Mouse (Mus musculus) cerebellum, postnatal 25 days (tissue): ENCODE measurements around the gene Gm14190.
"Not testable (repeated sequence)": the region's sequence is repeated elsewhere in the genome, so short reads cannot be mapped to it uniquely, and the experiment has no call there.

Experiments
- DNase-seq, 2 experiments: peaks; one replicate each; pipeline ENCODE4 v3.0.0; 2021; ENCODE audit warnings: mixed read lengths in 2 of 2

The Gm14190 gene

DNA sequence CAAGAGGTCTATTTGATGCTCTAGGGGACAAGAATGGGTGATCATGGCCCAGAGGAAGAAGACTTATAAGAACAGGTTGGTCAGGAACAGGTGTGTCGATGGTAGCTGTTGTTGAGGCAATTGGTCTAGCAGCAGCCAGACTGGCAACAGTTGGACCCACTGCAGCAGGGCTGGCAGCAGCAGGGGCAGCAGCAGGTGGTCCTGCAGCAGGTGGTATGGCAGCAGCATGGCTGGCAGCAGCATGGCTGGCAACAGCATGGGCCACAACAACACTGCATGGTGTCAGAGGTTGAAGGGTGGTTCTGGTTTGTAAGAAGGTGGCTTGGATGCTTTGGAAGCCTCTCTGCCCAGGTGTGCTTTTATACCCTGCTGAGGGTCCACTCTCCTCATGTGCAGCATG is at the start of gene Gm14190:
Gm14190 (minus strand) TSS at position 278 of the 400 bp plus-strand sequence.
- no peak for DNase-seq

DNA sequence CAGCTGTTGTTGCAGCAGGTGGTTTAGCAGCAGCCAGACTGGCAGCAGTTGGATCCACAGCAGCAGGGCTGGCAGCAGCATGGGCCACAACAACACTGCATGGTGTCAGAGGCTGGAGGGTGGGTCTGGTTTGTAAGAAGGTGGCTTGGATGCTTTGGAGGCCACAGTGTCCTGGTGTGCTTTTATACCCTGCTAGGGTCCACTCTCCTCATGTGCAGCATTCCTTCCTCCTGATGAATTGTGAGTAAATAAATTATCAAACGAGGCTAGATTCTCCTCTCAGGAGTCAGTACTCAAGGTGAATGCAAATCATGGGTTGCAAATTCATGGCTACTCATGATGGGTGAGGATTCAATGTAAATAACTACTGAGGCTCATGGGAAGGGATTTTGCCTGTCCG is 43.6 kb upstream of the Gm14190 start, which contains the start of gene Gm14180:
Gm14180 (minus strand) TSS at position 101 of the 400 bp plus-strand sequence.
- no peak for DNase-seq

DNA sequence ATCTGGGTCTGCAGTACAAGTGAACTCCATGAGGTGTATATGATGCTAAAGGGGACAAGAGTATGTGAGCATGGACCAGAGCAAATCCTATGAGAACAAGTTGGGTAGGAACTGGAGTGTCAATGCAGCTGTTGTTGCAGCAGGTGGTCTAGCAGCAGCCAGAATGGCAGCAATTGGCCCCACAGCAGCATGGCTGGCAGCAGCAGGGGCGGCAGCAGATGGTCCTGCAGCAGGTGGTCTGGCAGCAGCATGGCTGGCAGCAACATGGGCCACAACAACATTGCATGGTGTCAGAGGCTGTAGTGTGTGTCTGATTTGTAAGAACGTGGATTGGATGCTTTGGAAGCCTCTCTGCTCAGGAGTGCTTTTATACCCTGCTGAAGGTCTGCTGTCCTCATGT is 33.5 kb upstream of the Gm14190 start:
- peak; percentile 20 to 39 for DNase-seq

DNA sequence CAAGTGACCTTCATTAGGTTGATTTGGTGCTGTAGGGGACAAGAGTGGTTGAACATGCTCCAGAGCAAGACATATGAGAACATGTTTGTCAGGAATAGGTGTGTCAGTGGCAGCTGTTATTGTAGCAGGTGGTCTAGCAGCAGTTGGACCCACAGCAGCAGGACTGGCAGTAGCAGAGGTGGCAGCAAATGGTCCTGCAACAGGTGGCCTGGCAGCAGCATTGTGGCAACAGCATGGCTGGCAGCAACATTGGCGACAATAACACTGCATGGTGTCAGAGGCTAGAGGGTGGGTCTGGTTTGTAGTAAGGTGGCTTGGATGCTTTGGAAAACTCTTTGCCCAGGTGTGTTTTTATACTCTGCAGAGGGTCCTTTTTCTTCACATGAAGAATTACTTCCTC is 28.2 kb upstream of the Gm14190 start:
- no peak for DNase-seq

DNA sequence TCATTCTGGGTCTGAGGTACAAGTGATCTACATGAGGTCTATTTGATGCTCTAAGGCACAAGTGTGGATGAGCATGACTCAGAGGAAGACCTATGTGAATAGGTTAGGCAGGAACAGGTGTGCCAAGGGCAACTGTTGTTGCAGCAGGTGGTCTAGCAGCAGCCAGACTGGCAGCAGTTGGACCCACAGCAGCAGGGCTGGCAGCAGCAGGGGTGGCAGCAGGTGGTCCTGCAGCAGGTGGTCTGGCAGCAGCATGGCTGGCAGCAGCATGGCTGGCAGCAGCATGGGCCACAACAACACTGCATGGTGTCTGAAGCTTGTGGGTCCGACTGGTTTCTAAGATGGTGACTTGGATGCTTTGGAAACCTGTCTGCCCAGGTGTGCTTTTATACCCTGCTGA is 5.3 kb downstream of the Gm14190 start:
- DNase-seq, result not testable (repeated sequence)

DNA sequence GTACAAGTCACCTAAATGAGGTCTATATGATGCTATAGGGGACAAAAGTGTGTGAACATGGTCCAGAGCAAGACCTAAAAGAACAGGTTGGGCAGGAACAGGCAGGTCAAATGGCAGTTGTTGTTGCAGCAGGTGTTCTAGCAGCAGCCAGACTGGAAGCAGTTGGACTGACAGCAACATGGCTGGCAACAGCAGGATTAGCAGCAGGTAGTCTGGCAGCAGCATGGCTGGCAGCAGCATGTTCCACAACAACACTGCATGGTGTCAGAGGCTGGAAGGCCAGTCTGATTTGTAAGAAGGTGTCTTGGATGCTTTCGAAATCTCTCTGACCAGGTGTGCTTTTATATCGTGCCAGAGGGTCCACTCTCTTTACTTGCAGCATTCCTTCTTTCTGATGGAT is 7.1 kb downstream of the Gm14190 start:
- no peak for DNase-seq

DNA sequence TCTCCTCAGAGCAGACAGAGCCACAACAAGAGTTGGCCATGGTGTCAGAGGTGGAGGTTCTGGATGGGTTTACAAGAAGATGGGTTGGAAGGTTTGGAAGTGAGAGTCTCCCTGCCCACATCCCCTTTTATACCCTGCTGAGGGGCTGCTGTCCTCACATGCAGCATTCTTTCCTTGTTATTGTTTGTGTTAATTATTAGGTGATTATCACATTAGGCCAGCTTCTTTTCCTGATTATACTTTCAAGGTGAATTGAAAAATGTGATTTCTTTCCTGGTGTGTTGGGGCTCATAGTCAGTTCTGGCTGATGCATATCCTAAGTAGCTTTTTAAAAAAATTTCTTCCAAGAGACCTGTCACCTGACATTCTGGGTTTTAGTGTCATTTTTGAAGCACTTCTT is 24.7 kb downstream of the Gm14190 start, which contains the start of gene Krtap4-6:
Krtap4-6 (minus strand) TSS at position 101 of the 400 bp plus-strand sequence.
- DNase-seq, result no peak

DNA sequence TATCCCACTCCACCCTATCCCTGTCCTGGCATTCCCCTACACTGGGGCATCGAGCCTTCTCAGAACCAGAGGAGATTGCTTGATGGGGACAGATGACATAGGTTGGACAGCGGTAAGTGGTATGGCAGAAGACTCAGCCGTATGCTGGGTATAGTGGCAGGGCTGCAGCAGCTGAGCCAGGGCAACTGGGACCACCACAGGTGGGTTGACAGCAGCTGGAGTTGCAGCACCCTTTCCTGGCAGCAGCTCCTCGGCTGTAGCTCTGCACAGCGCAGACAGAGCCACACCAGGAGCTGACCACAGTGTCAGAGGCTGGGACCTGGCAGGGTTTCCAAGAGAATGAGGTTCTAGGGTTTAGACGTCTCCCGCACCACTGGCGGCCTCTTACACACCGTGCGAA is 27.7 kb downstream of the Gm14190 start:
- no peak for DNase-seq

DNA sequence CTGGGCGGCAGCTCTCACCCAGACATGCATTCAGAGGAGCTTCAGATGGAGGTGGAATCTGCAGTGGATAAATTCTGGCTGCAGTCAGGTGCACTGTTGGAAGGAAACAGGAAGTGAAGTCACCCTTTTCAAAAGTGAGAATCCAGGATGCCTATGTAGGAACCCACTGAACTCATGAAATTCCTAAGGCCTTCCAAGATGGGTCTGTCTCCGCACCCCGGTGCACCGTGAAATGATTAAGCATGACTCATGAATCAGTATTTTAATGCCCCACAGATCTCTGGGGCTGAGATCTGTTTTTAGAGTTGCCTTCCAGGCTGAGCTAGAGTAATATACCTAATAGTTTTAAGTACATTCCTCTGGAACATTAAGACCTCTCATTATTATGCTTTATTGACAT is 31.3 kb downstream of the Gm14190 start:
- no peak for DNase-seq

DNA sequence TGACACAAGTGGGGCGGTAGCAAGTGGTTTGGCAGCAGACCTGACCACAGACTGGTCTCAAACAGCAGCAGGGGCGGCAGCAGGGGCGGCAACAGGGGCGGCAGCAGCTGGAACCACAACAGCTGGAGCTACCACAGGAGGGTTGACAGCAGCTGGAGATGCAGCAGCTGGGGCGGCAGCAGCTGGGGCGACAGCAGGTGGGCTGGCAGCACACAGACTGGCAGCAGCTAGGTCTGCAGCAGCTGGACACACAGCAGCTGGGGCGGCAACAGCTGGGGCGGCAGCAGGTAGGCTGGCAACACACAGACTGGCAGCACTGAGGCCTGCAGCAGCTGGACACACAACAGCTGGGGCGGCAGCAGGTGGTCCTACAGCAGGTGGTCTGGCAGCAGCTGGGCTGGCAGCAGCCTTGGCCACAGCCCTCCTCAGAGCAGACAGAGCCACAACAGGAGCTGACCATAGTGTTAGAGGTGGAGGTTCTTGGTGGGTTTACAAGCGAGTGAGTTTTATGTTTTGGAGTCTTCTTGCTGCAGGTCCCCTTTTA is 32.0 kb downstream of the Gm14190 start, which contains the start of gene Gm11563:
Gm11563 (minus strand) TSS at position 494 of the 544 bp plus-strand sequence.
- DNase-seq, result not testable (repeated sequence)

DNA sequence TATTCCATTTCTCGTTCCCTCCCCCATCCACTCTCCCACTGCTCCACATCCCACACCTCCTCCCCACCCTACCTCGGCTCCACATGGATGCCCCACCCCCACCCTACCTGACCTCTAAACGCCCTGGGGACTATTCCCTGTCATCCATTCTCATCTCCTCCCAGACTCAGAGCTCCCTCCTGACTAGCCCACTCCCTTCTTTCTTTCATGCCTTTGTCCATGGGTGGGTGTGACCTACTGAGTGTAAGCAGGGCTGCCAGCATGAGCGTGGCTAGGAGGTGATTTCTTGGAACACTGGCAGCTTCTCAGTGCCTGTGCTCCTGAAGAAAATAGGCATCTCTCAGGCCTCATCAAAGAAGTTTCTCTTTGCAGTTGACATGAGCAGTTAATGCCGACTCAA is 33.5 kb downstream of the Gm14190 start:
- DNase-seq, result no peak

DNA sequence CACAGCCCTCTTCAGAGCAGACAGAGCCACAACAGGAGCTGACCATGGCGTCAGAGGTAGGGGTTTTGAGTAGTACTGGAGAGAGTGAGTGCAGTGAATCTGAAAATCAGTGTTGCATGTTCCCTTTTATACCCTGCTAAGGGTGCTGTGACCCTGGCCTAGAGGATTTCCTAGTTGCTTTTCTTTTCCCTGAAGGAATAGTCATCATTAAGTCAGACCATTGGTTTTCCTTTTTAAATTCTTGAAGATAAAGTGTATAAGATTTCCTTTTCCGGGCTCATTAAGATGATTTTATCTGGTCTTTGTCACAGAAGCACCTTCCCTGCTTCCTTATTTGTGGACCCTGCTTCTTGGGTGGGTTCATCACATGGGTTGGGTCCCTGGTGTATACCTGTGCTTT is 40.4 kb downstream of the Gm14190 start, which contains the start of gene Gm11555:
Gm11555 (minus strand) TSS at position 101 of the 400 bp plus-strand sequence.
- DNase-seq, result no peak

DNA sequence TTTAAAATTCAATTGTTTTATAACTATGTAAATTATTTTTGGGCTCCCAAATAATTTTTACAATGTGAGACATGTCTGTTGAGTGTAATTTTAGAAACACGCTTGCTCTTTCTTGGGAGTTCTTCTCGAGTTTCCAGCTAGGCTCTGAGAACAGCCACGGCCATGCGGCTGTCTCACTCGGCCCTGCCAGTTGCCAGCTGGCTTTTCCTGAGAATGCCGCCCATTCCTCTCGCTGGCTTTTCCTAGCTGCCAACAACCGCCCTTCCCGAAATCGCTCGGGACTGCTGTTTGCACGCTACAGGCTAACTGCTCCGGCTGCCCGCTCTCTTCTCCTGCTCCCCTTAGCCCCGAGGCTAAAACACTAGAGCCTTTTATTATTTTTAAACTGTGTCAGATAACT is 44.1 kb downstream of the Gm14190 start:
- DNase-seq, result no peak

DNA sequence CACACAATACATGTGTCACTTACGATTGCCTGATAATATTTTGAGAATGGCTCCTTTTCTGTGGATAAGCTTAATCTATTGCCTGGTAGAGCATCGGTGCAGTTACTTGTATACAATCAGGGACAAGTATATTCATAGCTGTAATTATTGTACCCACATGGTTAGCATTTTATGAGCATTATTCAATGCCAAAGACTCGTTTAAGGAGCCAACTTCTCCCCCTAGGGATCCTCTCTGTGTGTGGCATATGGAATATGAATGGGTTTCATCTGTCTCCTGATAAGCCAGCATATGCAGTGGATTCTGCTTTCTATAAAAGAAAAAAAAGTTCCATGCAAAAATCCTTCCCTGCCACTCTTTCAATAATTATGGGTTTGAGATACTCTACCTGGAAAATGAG is 46.2 kb downstream of the Gm14190 start:
- DNase-seq, result no peak

DNA sequence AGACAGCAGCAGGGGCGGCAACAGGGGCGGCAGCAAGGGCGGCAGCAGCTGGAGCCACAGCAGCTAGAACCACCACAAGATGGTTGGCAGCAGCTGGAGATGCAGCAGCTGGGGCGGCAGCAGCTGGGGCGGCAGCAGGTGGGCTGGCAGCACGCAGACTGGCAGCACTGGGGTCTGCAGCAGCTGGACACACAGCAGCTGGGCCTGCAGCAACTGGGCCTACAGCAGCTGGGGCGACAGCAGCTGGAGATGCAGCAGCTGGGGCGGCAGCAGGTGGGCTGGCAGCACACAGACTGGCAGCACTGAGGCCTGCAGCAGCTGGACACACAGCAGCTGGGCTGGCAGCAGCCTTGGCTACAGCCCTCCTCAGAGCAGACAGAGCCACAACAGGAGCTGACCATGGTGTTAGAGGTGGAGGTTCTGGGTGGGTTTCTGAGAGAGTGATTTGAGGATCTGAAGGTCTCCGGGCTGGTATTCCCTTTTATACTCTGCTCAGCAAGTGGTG is 46.9 kb downstream of the Gm14190 start, which contains the start of gene Krtap4-7:
Krtap4-7 (minus strand) TSS at position 455 of the 505 bp plus-strand sequence.
- not testable (repeated sequence) for DNase-seq

DNA sequence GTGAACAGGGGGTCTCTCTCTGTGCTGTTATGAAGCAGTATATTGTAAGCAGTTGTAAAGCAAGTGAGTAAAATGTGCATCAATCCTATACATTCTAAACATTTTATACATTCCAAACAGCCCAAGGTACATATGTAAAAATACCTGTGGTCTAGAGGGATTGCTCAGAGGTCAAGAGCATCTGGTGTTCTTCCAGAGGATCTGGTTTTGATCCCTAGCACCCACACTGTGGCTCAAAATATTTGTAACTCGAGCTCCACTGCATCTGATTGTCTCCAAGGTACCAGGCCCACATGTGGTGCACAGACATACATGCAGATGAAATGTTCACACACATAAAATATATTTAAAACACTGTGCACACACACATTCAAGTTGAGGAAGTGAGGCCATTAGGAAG is 49.6 kb downstream of the Gm14190 start:
- DNase-seq, result no peak
